Mouse (Mus musculus) mouse trophoblast stem cell (cell line): ENCODE data around the gene Slc12a4.

Experiments used
- in situ Hi-C, 2 experiments: fragments of 300-500 bp; cut with MseI, MboI; formaldehyde crosslinking; loops; 2 replicates in 1 of 2; 3 replicates in 1 of 2; pipeline ENCODE4 v1.15.1; 2025

The Slc12a4 gene

DNA sequence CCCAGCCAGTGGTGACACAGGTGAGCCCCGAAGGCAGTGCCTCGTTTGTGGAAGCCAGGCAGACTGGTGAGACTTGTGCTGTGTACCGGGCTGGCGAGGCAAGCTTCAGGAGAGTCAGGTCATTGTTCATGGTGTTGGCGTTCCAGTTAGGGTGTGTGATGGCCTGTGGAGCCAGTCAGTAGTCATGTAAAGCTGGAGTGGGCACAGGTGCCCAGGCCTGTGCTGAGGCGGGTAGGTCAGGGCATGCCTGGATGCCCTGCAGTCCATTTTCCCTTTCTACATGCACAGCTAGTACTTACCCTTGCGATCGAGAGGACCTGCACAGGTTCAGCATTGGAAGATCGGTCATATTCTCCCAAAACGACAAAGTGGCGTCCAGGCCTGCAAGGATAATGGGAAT, 33.4 kb downstream of the Slc12a4 start:
- in situ Hi-C loops, result no loop called here

DNA sequence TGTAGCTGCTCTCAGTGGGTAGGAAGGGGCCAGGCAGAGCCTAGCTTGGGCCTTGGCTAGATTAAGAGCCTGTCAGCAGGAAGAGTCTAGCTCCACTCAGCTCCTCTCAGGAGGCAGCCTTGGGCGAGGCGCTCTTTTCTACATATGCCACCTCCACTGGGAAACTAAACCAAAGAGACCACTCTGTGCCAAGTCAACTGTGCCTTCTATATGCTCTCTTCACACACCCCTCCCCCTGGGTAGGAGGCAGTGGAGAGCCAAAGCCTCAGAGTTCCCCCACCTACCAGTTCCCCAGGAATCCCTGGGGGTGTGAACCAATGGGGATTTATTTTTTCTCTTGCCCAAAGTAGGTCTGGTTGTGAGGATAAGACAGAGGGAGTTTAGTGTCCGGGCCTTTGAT, 34.6 kb downstream of the Slc12a4 start:
- in situ Hi-C loops, result no loop called here

DNA sequence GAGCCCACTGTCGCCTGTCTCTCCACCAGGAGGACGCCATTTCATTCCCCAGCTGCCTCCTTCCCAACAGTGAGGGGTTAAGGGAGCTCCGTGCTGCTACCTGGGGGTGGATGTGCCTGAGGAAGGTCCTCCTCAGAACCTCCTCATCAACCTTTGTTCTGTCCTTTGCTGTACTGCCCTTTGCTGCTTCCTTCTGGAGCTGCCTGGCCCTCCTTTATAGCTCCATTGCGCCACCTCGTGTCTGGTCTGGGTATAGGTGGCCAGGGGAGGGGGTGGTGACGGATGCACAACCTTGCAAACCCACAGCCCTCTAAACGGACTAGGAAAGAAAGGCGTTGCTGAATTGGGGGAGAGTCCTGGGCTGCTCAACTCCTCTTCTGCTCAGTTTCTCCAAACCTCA, 35.3 kb downstream of the Slc12a4 start:
- in situ Hi-C loops, result no loop called here

DNA sequence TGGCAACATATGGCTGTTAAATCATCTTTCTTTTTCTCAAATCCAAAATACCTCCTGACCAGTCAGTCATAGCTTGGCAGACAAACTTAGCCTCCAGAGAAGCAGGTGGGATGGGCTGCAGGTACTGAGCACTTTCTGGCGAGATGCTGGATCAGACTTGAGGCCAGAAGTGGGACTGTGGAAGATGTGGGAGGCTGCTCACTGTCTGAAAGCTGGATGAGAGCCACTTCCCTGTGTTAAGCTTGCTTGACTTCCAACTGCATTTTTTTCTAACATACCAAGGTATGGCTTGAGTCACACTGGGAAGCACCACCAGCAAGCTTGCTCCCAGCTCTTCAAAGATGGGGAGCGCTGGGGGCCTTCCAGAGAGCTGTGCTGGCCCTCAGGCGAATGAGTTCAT, 40.8 kb downstream of the Slc12a4 start:
- in situ Hi-C loops, result no loop called here

DNA sequence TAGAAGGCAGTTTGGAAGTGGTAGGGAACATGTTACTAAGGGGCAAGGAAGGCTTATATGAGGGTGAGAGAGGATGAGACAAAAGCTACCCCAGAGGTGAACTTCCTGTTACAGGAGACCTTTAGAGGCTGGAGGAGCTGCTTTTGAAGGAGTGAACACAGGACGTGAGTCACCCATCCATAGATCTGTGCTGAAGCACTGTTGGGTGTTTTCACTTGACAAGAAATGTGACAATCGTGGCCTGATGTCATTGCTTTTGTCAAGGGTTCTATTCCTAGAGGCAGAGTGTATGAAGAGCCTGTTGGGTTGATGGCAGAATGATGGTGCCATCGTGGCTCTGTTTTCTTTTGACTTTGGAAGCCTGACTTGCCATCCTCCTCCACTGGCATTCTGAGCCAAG, 46.5 kb downstream of the Slc12a4 start:
- in situ Hi-C loops, result no loop called here

DNA sequence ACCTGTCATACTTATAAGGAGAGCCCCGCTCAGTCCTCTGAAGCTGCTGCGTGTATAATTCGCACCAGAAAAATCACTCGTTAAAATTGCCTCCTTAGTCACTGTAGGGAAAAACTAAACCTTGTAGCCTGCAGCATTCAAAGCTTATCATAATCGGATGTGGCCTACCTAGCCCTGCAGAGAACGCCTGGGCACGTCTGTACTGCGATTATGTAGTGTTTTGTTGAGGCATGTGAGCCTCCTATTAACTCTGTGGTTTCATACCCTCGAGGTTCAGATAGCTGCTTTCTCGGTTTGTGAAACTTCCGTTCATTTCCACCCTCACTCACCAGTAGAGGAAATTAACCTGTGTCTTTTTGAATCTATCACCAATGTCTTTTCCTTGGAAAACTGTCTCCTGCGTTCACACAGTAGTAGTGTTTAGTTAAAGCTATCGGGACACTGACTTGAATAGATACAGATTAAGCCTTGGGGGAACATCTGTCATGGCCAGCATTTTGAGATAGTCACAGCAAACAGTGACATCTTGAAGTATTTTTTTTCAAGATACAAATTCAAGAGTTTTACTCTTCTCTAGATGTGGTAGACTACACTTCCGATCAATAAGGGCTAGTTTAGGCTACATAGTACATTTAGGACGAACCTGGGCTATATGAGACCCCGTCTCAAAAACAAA, 64.8 kb downstream of the Slc12a4 start:
- in situ Hi-C loops, result no loop called here

DNA sequence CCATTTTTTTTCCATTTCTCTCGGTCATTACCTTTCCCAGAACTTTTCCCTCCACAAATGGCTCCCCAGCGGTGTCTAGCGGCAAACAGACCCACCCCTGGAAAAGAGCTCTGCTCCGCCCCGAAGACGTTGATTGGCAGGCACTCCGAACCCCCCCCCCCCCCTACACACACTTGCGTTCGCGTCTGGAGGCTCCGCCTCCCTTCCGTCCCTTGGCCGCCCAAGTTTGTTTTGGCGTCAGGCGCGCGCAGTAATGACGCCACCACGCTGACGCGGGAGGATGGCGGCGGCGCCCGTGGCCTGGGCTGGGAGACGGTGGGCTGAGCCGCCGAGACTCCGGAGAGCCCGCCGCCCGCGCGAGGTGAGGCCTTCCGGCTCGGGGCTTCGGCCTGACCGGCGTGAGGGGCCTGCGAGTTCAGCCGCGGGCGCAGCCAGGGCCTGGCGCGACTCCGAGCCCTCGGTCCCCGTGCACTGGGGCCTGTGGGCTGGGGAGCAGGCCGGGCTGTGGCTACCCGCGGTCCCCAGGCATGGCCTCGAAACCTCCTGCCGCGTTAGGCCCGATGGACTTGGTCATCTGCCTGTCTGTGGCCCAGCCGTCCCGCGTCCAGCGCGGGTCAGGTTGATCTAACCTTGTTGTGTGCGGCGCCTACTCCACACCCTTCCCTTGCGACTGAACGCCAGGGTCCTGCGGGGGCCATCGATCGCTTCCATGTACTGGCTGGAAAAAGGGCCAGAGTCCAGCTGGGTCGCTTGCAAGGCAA, 65.5 kb downstream of the Slc12a4 start, which contains the start of gene Pskh1:
TSS of gene Pskh1 (plus strand) at position 262 of the 761 bp plus-strand sequence.
- in situ Hi-C loops, result no loop called here

DNA sequence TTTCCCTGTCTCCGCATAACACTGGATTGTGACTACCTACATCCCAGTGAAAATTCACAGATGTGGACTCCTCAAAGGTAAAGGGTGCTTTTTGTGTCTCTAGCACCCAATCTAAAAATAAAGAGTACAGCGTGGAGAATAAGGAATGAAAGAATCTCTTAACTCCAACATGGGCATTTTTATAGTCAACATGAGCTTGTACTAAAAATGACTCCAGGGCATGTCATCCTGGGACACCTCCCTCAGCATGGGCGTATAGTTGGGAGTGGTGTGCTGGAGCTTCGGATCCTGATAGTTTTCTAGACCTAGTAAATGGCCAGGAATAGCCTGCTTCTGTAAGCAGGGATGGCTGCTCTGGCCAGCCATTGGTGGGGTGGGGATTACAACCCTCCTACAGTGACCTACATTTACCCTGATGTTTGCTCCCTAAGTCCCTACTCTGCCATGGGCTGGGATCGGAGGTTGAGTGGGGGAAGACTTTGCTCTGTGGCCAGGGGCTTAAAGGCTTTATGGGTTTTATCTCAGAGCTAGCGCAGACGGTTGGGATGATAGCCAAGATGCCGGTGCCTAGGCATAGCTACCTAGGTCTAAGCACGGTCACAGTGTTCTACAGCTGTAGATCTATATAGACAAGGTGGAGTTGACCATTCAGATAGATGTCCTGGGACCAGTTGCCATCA, 68.0 kb downstream of the Slc12a4 start:
- in situ Hi-C loops, result no loop called here
